Mouse (Mus musculus): Measurements from ENCODE around the gene Fgfr2. TPM values are rescaled to one million over a fixed set of nuclear protein-coding genes. Genes with fewer than 3 reads are reported as not detected.

Gene Fgfr2
- total and polyA plus RNA-seq, 2 experiments from 2014 or later = 17.1 to 47.6 TPM

GRCm38 (mm10) chr7:131696889-131697288 is 1426.3 kb downstream of the Fgfr2 start:
- DNase-seq (no peak), ATAC-seq (no peak)
- WGBS = 21% methylated on average over 3 of the region's 3 CpGs
- no peaks in the 10 kb centered on the region for H3K4me1 ChIP-seq (ENCODE audit: insufficient read depth)
- H3K9me3 ChIP-seq (ENCODE audit: low read length) = no peaks in the 10 kb centered on the region
- no peak overlapping the region for H3K4me3 ChIP-seq (ENCODE audit: low read depth, low read length)
- H3K27ac ChIP-seq (ENCODE audit: low read depth, low read length) = no peak overlapping the region
- H3K4me2 ChIP-seq (ENCODE audit: low read depth) = no peak overlapping the region
- no peaks in the 10 kb centered on the region for H3K27me3 ChIP-seq (ENCODE audit: insufficient read depth, low read length)
- TF ChIP-seq CTCF (IDR thresholded peaks at IDR 0.05; ENCODE audit: low read depth) = no peak
- no peak overlapping the region for H3K9ac ChIP-seq
- no peaks in the 10 kb centered on the region for H3K36me3 ChIP-seq (ENCODE audit: insufficient read depth)

- no peak for ATAC-seq
- TF ChIP-seq CTCF (IDR thresholded peaks at IDR 0.05; ENCODE audit: low read depth) = no peak
- Histone ChIP-seq H3K4me3 (ENCODE audit: low read depth, low read length) (no peak overlapping the region), H3K9ac (no peak overlapping the region), H3K9me3 (ENCODE audit: low read length) (no peaks in the 10 kb centered on the region), H3K36me3 (ENCODE audit: insufficient read depth) (no peaks in the 10 kb centered on the region), H3K4me2 (ENCODE audit: low read depth) (no peak overlapping the region), H3K4me1 (ENCODE audit: insufficient read depth) (no peaks in the 10 kb centered on the region), H3K27me3 (ENCODE audit: insufficient read depth, low read length) (no peaks in the 10 kb centered on the region; the same call in 1 of the 2 replicates), H3K27ac (ENCODE audit: low read depth, low read length) (no peak overlapping the region)
- 89% methylated on average over 1 of the region's 1 CpGs for WGBS
- DNase-seq = no peak
These were observed 1435.8 kb downstream of the Fgfr2 start for GRCm38 (mm10) chr7:131687324-131687723.

- no peak overlapping the region for H3K4me3 ChIP-seq (ENCODE audit: low read depth, low read length)
- DNase-seq = no peak
These were observed 1446.0 kb downstream of the Fgfr2 start for GRCm38 (mm10) chr7:131677126-131677525.

GRCm38 (mm10) chr7:131670586-131670985 is 1452.6 kb downstream of the Fgfr2 start:
- no peak for TF ChIP-seq CTCF (IDR thresholded peaks at IDR 0.05; ENCODE audit: low read depth)
- Histone ChIP-seq H3K4me2 (ENCODE audit: low read depth) (no peak overlapping the region), H3K9me3 (ENCODE audit: low read length) (no peaks in the 10 kb centered on the region), H3K27me3 (ENCODE audit: insufficient read depth, low read length) (no peaks in the 10 kb centered on the region), H3K4me3 (ENCODE audit: low read depth, low read length) (no peak overlapping the region), H3K9ac (no peak overlapping the region), H3K27ac (ENCODE audit: low read depth, low read length) (no peak overlapping the region), H3K36me3 (ENCODE audit: insufficient read depth) (no peaks in the 10 kb centered on the region), H3K4me1 (ENCODE audit: insufficient read depth) (no peaks in the 10 kb centered on the region)
- DNase-seq (no peak), ATAC-seq (no peak)
- WGBS = 41% methylated on average over 6 of the region's 6 CpGs

More at GRCm38 (mm10) chr7:131677126-131677525, 1446.0 kb downstream of the Fgfr2 start:
- no peak for ATAC-seq
- no peak overlapping the region for H3K9ac ChIP-seq
- no peaks in the 10 kb centered on the region for H3K9me3 ChIP-seq (ENCODE audit: low read length)
- no peak for TF ChIP-seq CTCF (IDR thresholded peaks at IDR 0.05; ENCODE audit: low read depth)
- no peaks in the 10 kb centered on the region for H3K36me3 ChIP-seq (ENCODE audit: insufficient read depth)
- no peaks in the 10 kb centered on the region for H3K27me3 ChIP-seq (ENCODE audit: insufficient read depth, low read length)
- no peak overlapping the region for H3K4me2 ChIP-seq (ENCODE audit: low read depth)
- WGBS = 98% methylated on average over 2 of the region's 2 CpGs
- H3K4me1 ChIP-seq (ENCODE audit: insufficient read depth) = no peaks in the 10 kb centered on the region
- no peak overlapping the region for H3K27ac ChIP-seq (ENCODE audit: low read depth, low read length)

- Histone ChIP-seq H3K27me3 (ENCODE audit: insufficient read depth, low read length) (no peaks in the 10 kb centered on the region; the same call in 1 of the 2 replicates), H3K27ac (ENCODE audit: low read depth, low read length) (no peak overlapping the region), H3K9me3 (ENCODE audit: low read length) (no peaks in the 10 kb centered on the region), H3K4me3 (ENCODE audit: low read depth, low read length) (no peak overlapping the region), H3K9ac (no peak overlapping the region), H3K4me2 (ENCODE audit: low read depth) (no peak overlapping the region), H3K4me1 (ENCODE audit: insufficient read depth) (no peaks in the 10 kb centered on the region), H3K36me3 (ENCODE audit: insufficient read depth) (no peaks in the 10 kb centered on the region)
- DNase-seq = no peak
- no peak for TF ChIP-seq CTCF (IDR thresholded peaks at IDR 0.05; ENCODE audit: low read depth)
- ATAC-seq = no peak
- 89% methylated on average over 4 of the region's 4 CpGs for WGBS
These were observed 1453.8 kb downstream of the Fgfr2 start for GRCm38 (mm10) chr7:131669326-131669725.

GRCm38 (mm10) chr7:131660726-131661125 is 1462.4 kb downstream of the Fgfr2 start:
- TF ChIP-seq CTCF (IDR thresholded peaks at IDR 0.05; ENCODE audit: low read depth) = no peak
- no peak for DNase-seq
- Histone ChIP-seq H3K4me2 (ENCODE audit: low read depth) (no peak overlapping the region), H3K27ac (ENCODE audit: low read depth, low read length) (no peak overlapping the region), H3K27me3 (ENCODE audit: insufficient read depth, low read length) (peaks cover 9% of the 10 kb centered on the region), H3K4me3 (ENCODE audit: low read depth, low read length) (no peak overlapping the region), H3K9ac (no peak overlapping the region), H3K4me1 (ENCODE audit: insufficient read depth) (no peaks in the 10 kb centered on the region), H3K9me3 (ENCODE audit: low read length) (no peaks in the 10 kb centered on the region), H3K36me3 (ENCODE audit: insufficient read depth) (no peaks in the 10 kb centered on the region)
- WGBS = 97% methylated on average over 1 of the region's 1 CpGs
- ATAC-seq = no peak

- H3K27me3 ChIP-seq (ENCODE audit: insufficient read depth, low read length) = peaks cover 30% of the 10 kb centered on the region
These were observed 1467.1 kb downstream of the Fgfr2 start for GRCm38 (mm10) chr7:131656017-131656416.

More at GRCm38 (mm10) chr7:131656017-131656416, 1467.1 kb downstream of the Fgfr2 start:
- no peak overlapping the region for H3K4me2 ChIP-seq (ENCODE audit: low read depth)
- H3K27ac ChIP-seq (ENCODE audit: low read depth, low read length) = no peak overlapping the region
- H3K9ac ChIP-seq = no peak overlapping the region
- WGBS = 28% methylated on average over 7 of the region's 7 CpGs
- TF ChIP-seq CTCF (IDR thresholded peaks at IDR 0.05; ENCODE audit: low read depth) = no peak
- no peaks in the 10 kb centered on the region for H3K4me1 ChIP-seq (ENCODE audit: insufficient read depth)
- ATAC-seq = no peak
- H3K4me3 ChIP-seq (ENCODE audit: low read depth, low read length) = no peak overlapping the region
- no peak for DNase-seq
- H3K36me3 ChIP-seq (ENCODE audit: insufficient read depth) = no peaks in the 10 kb centered on the region
- H3K9me3 ChIP-seq (ENCODE audit: low read length) = no peaks in the 10 kb centered on the region

Measured in forebrain, postnatal 0 days (tissue).